Mouse (Mus musculus): Measurements from ENCODE around the gene Bbs1. TPM values are rescaled to one million over a fixed set of nuclear protein-coding genes. Genes with fewer than 3 reads are reported as not detected.
A peak's percentile ranks its signal among the peaks of the same experiment; 100 is the strongest.
"Not testable (repeated sequence)": the region's sequence is repeated elsewhere in the genome, so short reads cannot be mapped to it uniquely, and the experiment has no call there.

Gene Bbs1
- polyA plus RNA-seq (2012; rRNA removed): 17.6 and 19.2 TPM in 2 replicates

DNA sequence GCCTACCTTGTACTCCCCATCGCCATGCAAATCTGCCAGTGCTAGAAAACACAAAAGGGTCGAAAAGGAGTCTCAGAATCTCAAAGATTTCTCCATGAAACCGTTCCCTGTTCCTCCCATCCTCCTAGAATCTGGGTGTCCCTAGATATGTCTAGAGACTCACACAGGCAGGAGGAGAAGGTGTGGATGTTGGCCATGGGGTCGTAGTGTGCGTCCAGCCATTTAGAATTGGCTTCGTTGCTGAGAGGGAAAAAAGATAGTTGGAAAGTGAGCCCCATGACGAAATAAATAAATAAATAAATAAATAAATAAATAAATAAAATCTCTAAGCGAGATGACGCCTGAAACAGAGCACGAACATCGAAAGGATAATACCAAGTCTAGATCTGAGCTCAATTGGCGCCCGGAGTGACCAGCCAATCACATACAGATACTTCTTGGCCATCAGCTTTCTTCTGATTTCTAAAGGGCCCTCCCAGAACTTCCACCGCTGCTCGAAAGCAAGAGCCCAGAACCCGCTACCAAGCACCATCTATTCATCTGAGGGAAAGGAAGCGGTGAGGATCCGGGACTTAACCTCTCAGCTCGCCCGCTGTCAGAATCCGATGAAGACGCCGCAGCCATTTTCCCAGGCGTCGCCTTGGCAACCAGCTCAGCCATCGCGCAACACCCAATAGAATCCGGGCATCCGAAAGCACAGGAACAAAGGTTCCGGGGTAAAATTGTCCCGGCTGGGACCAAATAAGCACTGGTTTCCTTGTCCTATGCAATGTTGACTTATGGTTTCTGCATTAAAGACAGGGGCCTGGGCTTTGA, at the start of gene Bbs1:
Bbs1 (minus strand) TSS at position 650 of the 816 bp plus-strand sequence.
- TF ChIP-seq POLR2A (IDR thresholded peaks at IDR 0.05; ENCODE audit: borderline replicate concordance, insufficient read depth, low read length) (peak; percentile 65; the same call in 1 of the 2 replicates), CTCF (IDR thresholded peaks at IDR 0.05; ENCODE audit: borderline replicate concordance, insufficient read depth, low read depth, low read length) (no peak)
- 4% methylated on average over 31 of the region's 31 CpGs for WGBS

DNA sequence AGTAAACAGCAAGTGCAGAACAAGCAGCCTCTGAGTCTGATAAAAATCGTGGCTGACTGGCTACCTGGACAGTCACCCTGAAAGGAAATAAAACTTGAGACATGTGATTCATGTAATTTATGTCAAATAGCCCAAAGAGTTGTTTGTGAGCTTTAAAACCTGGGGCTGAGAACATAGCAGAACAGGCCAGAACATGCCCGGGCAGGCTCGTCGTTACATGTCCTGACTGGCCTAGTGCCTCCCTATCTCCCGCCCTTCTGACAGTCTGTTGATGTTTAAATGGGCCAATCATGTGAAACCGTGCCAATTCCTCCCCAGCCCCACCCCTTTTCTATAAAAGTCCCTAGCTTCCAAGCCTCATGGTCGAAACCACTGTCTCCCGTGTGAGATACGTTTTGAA, 42.2 kb upstream of the Bbs1 start:
- DNase-seq; H3K27me3 ChIP-seq (ENCODE audit: control insufficient read depth, insufficient read depth, low read length); H3K4me3 ChIP-seq (replicated peaks; ENCODE audit: insufficient read depth, low read depth, low read length); H3K27ac ChIP-seq (ENCODE audit: insufficient read depth, low read length); H3K4me1 ChIP-seq (ENCODE audit: control insufficient read depth, insufficient read depth, low read length): not testable (repeated sequence)
- WGBS: 68% methylated on average over 9 of the region's 9 CpGs

More for the DNA sequence above, at the start of gene Bbs1:
- H3K27me3 ChIP-seq (ENCODE audit: control insufficient read depth, insufficient read depth, low read length): no peaks in the 10 kb centered on the region
- peak within 1 kb of the TSS; percentile 48; the same call in 1 of the 2 replicates for H3K27ac ChIP-seq (ENCODE audit: insufficient read depth, low read length)
- peak within 1 kb of the TSS; percentile 100 for H3K4me3 ChIP-seq (replicated peaks; ENCODE audit: insufficient read depth, low read depth, low read length)
- peak; percentile 78 to 85 for DNase-seq
- H3K4me1 ChIP-seq (ENCODE audit: control insufficient read depth, insufficient read depth, low read length): peaks cover 2% of the 10 kb centered on the region; the same call in 1 of the 2 replicates

DNA sequence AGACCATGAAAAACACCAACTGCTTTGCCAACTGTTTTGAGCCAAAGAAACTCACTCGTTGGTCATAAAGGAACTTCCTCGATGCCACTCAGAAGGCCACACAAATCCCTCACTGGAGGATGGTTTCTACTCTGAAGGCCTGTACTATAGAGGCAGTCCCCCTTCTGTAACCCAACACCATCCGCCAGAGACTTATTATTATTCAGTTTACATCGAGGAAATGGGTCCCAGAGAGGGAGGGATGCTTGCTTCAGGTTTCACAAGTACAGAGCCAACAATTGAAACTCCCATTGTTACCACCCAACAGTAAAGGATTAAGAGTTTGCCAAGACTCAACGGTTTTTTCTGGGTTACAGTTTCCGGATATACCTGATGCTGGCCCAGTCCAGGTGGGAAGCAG, 39.1 kb upstream of the Bbs1 start:
- Histone ChIP-seq H3K4me1 (ENCODE audit: control insufficient read depth, insufficient read depth, low read length) (peaks cover 8% of the 10 kb centered on the region; the same call in 1 of the 2 replicates), H3K27ac (ENCODE audit: insufficient read depth, low read length) (no peak overlapping the region), H3K4me3 (replicated peaks; ENCODE audit: insufficient read depth, low read depth, low read length) (no peak overlapping the region), H3K27me3 (ENCODE audit: control insufficient read depth, insufficient read depth, low read length) (no peaks in the 10 kb centered on the region)
- no peak for TF ChIP-seq POLR2A (IDR thresholded peaks at IDR 0.05; ENCODE audit: borderline replicate concordance, insufficient read depth, low read length)
- WGBS: 41% methylated on average over 6 of the region's 6 CpGs
- no peak for DNase-seq

DNA sequence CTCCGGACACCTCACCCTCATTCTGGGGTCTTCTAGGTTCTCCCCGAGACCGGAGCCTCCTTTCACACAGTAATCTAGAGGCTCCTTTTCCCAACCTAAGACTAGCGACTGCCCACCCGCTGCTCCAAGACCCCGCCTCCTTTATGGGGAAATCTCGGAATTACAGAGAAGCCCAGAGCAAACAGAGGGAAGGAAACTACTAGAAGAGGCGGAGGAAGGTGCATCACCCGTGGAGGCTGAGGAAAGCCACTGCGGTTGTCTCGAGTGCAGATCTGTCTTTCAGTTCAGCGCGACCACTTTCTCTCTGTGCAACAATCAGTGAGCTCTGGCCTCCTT, 36.8 kb upstream of the Bbs1 start:
- Histone ChIP-seq H3K4me3 (replicated peaks; ENCODE audit: insufficient read depth, low read depth, low read length) (peak overlapping the region; percentile 89), H3K27me3 (ENCODE audit: control insufficient read depth, insufficient read depth, low read length) (no peaks in the 10 kb centered on the region), H3K4me1 (ENCODE audit: control insufficient read depth, insufficient read depth, low read length) (peaks cover 8% of the 10 kb centered on the region; the same call in 1 of the 2 replicates), H3K27ac (ENCODE audit: insufficient read depth, low read length) (peak overlapping the region; percentile 75)
- 4% methylated on average over 13 of the region's 13 CpGs for WGBS
- no peak for DNase-seq
- TF ChIP-seq POLR2A (IDR thresholded peaks at IDR 0.05; ENCODE audit: borderline replicate concordance, insufficient read depth, low read length) (no peak), CTCF (IDR thresholded peaks at IDR 0.05; ENCODE audit: borderline replicate concordance, insufficient read depth, low read depth, low read length) (no peak)

DNA sequence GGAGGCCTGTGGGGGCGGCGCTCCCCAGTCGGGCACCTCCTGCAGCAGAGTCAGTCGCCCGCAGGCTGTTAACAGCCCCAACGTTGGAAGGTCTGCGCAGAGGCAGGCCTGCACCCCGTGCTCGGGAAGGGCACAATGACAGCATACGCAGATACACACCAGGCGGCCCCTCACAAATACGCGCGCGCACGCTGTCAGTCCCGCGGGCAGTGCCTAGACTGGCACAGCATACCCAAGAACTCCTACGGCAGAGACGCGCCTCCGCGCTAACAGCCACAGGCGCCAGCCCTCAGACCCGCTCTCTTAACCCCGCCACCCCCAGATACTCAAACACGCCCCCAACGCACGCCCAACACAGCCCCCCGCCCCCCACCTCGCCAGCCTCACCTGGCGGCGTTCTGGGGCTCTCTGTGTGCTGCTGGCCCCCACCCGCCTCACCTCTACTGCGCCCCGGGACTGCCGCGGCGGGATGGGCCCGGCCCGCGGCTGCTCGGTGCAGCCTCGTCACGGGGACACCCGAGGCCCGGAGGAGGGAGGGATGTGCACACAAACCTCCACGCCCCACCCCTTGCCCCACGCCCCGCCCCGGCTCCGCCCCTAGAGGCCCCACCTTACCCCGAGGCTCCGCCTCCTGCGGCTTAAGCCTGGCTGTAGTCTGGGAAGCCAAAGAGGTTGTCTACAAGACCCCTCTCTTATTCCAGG, 36.3 kb upstream of the Bbs1 start, which contains the start of gene Peli3:
Peli3 (minus strand) TSS at position 577 of the 702 bp plus-strand sequence.
- peaks cover 12% of the 10 kb centered on the region; the same call in 1 of the 2 replicates for H3K4me1 ChIP-seq (ENCODE audit: control insufficient read depth, insufficient read depth, low read length)
- DNase-seq: peak; percentile 87 to 88
- peak within 1 kb of the TSS; percentile 75 for H3K27ac ChIP-seq (ENCODE audit: insufficient read depth, low read length)
- H3K27me3 ChIP-seq (ENCODE audit: control insufficient read depth, insufficient read depth, low read length): no peaks in the 10 kb centered on the region
- no peak for TF ChIP-seq CTCF (IDR thresholded peaks at IDR 0.05; ENCODE audit: borderline replicate concordance, insufficient read depth, low read depth, low read length)
- peak; percentile 48; the same call in 1 of the 2 replicates for TF ChIP-seq POLR2A (IDR thresholded peaks at IDR 0.05; ENCODE audit: borderline replicate concordance, insufficient read depth, low read length)
- under 1% methylated on average over 54 of the region's 55 CpGs for WGBS
- H3K4me3 ChIP-seq (replicated peaks; ENCODE audit: insufficient read depth, low read depth, low read length): peak within 1 kb of the TSS; percentile 89

DNA sequence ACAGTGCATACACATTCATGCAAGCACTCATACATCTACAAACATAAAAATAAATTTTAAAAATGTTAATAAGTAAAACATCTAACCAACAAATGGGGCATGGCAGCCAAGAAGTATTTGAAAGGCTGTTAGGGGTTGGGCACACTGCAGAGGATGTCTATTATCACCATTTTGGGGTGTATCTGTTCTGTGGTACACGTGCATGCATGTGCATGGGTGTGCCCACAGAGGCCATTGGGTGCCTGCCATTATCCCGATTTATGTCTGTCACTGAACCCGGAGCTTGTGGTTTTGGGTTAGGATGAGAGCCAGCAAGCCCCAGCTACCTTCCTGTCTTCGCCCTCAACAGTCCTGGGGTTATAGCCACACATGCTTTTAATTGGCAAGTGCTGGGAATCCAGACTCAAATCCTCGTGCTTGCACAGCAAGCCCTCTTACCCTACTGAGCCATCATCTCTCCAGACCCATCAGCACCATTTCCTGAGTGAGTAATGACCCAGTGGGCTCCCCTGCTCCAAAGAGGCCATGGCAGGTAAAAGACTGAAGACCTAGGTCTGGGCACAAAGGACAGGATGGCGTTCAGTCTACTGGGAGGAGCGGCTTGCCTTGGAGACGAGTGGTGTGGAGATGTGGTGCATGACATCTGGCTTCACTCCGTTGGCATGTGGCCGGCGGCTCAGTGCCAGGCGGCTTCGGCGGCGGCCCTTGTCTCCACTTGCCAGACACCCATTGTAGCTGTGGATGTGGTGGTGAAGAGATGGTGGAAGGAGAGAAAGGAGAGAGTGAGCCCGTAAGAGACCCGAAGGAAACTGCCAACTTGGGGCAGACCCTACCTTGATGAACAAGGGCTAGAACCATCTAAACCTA, 31.2 kb upstream of the Bbs1 start:
- TF ChIP-seq CTCF (IDR thresholded peaks at IDR 0.05; ENCODE audit: borderline replicate concordance, insufficient read depth, low read depth, low read length) (no peak), POLR2A (IDR thresholded peaks at IDR 0.05; ENCODE audit: borderline replicate concordance, insufficient read depth, low read length) (no peak)
- no peak overlapping the region for H3K4me3 ChIP-seq (replicated peaks; ENCODE audit: insufficient read depth, low read depth, low read length)
- no peaks in the 10 kb centered on the region for H3K27me3 ChIP-seq (ENCODE audit: control insufficient read depth, insufficient read depth, low read length)
- no peak overlapping the region for H3K27ac ChIP-seq (ENCODE audit: insufficient read depth, low read length)
- 22% methylated on average over 17 of the region's 17 CpGs for WGBS
- peaks cover 7% of the 10 kb centered on the region for H3K4me1 ChIP-seq (ENCODE audit: control insufficient read depth, insufficient read depth, low read length)
- DNase-seq: peak; percentile 25 to 38

DNA sequence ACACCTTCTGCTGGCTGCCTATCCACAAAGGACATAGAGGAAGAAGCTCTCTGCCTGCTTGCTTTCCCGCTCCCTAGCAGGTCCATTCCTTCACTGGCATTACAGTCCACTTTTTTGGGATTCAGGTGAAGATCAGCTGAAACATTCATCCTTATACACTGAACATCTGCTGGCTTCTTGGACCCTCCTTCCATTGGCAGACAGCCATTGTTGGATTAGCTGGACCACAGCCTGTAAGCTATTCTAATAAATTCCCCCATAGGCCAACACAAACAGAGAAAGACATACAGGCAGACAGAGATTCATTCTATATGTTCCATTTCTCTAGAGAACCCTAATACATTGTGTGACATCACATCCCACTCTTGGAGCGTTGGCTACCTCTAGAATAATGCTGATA, 30.5 kb upstream of the Bbs1 start:
- TF ChIP-seq CTCF (IDR thresholded peaks at IDR 0.05; ENCODE audit: borderline replicate concordance, insufficient read depth, low read depth, low read length) (no peak), POLR2A (IDR thresholded peaks at IDR 0.05; ENCODE audit: borderline replicate concordance, insufficient read depth, low read length) (no peak)
- WGBS: 76% methylated on average over 2 of the region's 2 CpGs
- no peak overlapping the region for H3K27ac ChIP-seq (ENCODE audit: insufficient read depth, low read length)

More for the DNA sequence above, 30.5 kb upstream of the Bbs1 start:
- H3K4me3 ChIP-seq (replicated peaks; ENCODE audit: insufficient read depth, low read depth, low read length): no peak overlapping the region
- no peaks in the 10 kb centered on the region for H3K27me3 ChIP-seq (ENCODE audit: control insufficient read depth, insufficient read depth, low read length)
- H3K4me1 ChIP-seq (ENCODE audit: control insufficient read depth, insufficient read depth, low read length): peaks cover 7% of the 10 kb centered on the region
- no peak for DNase-seq
